Mouse (Mus musculus) midbrain, embryonic 13.5 days (tissue): Measurements from ENCODE around the gene Arhgap42. TPM values are rescaled to one million over a fixed set of nuclear protein-coding genes. Genes with fewer than 3 reads are reported as not detected.

ENCODE experiments used
- ATAC-seq: fragments of 200-750 bp; cut with Nextera tagmentation; 2 replicates; pipeline ENCODE4 v1.8.0; 2017; ENCODE audit warnings: mild to moderate bottlenecking, moderate TSS enrichment, moderate library complexity
- H3K27ac ChIP-seq: fragments of 300-500 bp; sonication (generic); 2 replicates; pipeline ENCODE4 v1.5.1; 2015; ENCODE audit warnings: inconsistent platforms, mild to moderate bottlenecking, moderate library complexity
- H3K27me3 ChIP-seq: fragments of 300-500 bp; sonication (generic); 2 replicates; pipeline ENCODE4 v1.6.1; 2015; ENCODE audit warnings: mild to moderate bottlenecking, inconsistent platforms
- H3K36me3 ChIP-seq: fragments of 300-500 bp; sonication (generic); 2 replicates; pipeline ENCODE4 v1.6.1; 2015; ENCODE audit warnings: mild to moderate bottlenecking, inconsistent platforms
- H3K4me1 ChIP-seq: fragments of 300-500 bp; sonication (generic); replicated peaks from 2 replicates; pipeline ENCODE4 v1.6.1; 2015; ENCODE audit warnings: inconsistent platforms
- H3K4me2 ChIP-seq: fragments of 300-500 bp; sonication (generic); replicated peaks from 2 replicates; pipeline ENCODE4 v1.6.1; 2015; ENCODE audit warnings: moderate library complexity, mild to moderate bottlenecking, inconsistent platforms
- H3K4me3 ChIP-seq: fragments of 300-500 bp; sonication (generic); replicated peaks from 2 replicates; pipeline ENCODE4 v1.5.1; 2015; ENCODE audit warnings: mild to moderate bottlenecking, inconsistent platforms
- H3K9ac ChIP-seq: fragments of 300-500 bp; sonication (generic); replicated peaks from 2 replicates; pipeline ENCODE4 v1.6.1; 2015; ENCODE audit warnings: mild to moderate bottlenecking, inconsistent platforms
- H3K9me3 ChIP-seq: fragments of 300-500 bp; sonication (generic); 2 replicates; pipeline ENCODE4 v1.6.1; 2016; ENCODE audit warnings: mild to moderate bottlenecking, inconsistent platforms
- WGBS: fragments of 180-500 bp; shearing (Covaris S2); methylation state at CpG from one replicate; pipeline ENCODE4 v1.1.7; 2015; 5-methylcytosine and 5-hydroxymethylcytosine counted together
- polyA plus RNA-seq: library from polyadenylated mRNA; unstranded; fragments of >200 nt; fragmentation: Nextera tagmentation; extraction: Ambion mirVana; gene quantifications from 2 replicates; pipeline ENCODE4 v1.2.1, GENCODE M21; 2015

The Arhgap42 gene
- polyA plus RNA-seq, 1 experiment from 2014 or later = 19.5 TPM

- Histone ChIP-seq H3K9ac (no peak overlapping the region), H3K27ac (no peak overlapping the region), H3K4me3 (peak overlapping the region; percentile 84), H3K4me1 (peaks cover 10% of the 10 kb centered on the region; the same call in 1 of the 2 replicates), H3K36me3 (no peaks in the 10 kb centered on the region), H3K4me2 (peak overlapping the region; percentile 76), H3K9me3 (no peaks in the 10 kb centered on the region), H3K27me3 (no peaks in the 10 kb centered on the region; the same call in 1 of the 2 replicates)
- no peak for ATAC-seq
- WGBS = 51% methylated on average over 5 of the region's 5 CpGs
These were observed 1.4 kb downstream of the Arhgap42 start for GRCm38 (mm10) chr9:9237511-9237910.

- no peak for ATAC-seq
- no peak overlapping the region for H3K4me3 ChIP-seq
- H3K4me2 ChIP-seq = no peak overlapping the region
- no peaks in the 10 kb centered on the region for H3K27me3 ChIP-seq
- no peak overlapping the region for H3K9ac ChIP-seq
- H3K36me3 ChIP-seq = no peaks in the 10 kb centered on the region
- H3K27ac ChIP-seq = no peak overlapping the region
- WGBS = 34% methylated on average over 3 of the region's 3 CpGs
- H3K9me3 ChIP-seq = no peaks in the 10 kb centered on the region
- H3K4me1 ChIP-seq = no peaks in the 10 kb centered on the region
These were observed 9.2 kb downstream of the Arhgap42 start for GRCm38 (mm10) chr9:9229662-9230061.

GRCm38 (mm10) chr9:9224837-9225236, 14.1 kb downstream of the Arhgap42 start:
- 92% methylated on average over 1 of the region's 1 CpGs for WGBS
- Histone ChIP-seq H3K27ac (no peak overlapping the region), H3K36me3 (no peaks in the 10 kb centered on the region), H3K9ac (no peak overlapping the region), H3K4me3 (no peak overlapping the region), H3K9me3 (no peaks in the 10 kb centered on the region), H3K27me3 (no peaks in the 10 kb centered on the region), H3K4me2 (no peak overlapping the region), H3K4me1 (no peaks in the 10 kb centered on the region)
- ATAC-seq = no peak

DNA sequence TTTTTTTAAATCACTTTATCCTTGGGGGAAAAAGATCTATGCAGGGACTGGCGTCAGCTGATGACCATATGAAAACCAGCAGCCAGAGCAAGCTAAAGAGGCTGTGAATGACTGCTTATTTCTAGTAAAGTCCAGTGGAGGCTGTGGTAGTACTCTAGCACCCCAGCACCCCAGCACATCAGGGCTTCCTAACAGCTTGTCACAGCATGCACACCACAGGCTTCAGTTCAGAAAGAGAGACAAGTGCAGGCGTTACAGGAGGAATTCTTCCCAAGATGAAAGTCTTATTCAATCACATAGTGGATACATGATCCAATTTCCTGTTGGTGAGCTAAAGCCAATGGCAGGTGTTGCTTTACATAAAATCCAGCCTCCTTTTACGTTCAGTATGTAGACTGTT, 15.5 kb downstream of the Arhgap42 start:
- Histone ChIP-seq H3K9ac (no peak overlapping the region), H3K36me3 (no peaks in the 10 kb centered on the region), H3K4me3 (no peak overlapping the region), H3K4me2 (no peak overlapping the region), H3K27ac (no peak overlapping the region), H3K4me1 (no peaks in the 10 kb centered on the region), H3K27me3 (no peaks in the 10 kb centered on the region), H3K9me3 (no peaks in the 10 kb centered on the region)
- ATAC-seq = no peak
- 64% methylated on average over 3 of the region's 3 CpGs for WGBS

- no peaks in the 10 kb centered on the region for H3K36me3 ChIP-seq
- whole genome bisulfite sequencing = 86% methylated on average over 3 of the region's 3 CpGs
- no peak for ATAC-seq
- H3K9ac ChIP-seq = no peak overlapping the region
- no peak overlapping the region for H3K4me2 ChIP-seq
- H3K4me3 ChIP-seq = no peak overlapping the region
- H3K4me1 ChIP-seq = no peaks in the 10 kb centered on the region
- H3K27ac ChIP-seq = no peak overlapping the region
- H3K9me3 ChIP-seq = no peaks in the 10 kb centered on the region
- no peaks in the 10 kb centered on the region for H3K27me3 ChIP-seq
These were observed 16.9 kb downstream of the Arhgap42 start for GRCm38 (mm10) chr9:9221950-9222486.

GRCm38 (mm10) chr9:9221185-9221584, 17.7 kb downstream of the Arhgap42 start:
- no peaks in the 10 kb centered on the region for H3K4me1 ChIP-seq
- 89% methylated on average over 4 of the region's 4 CpGs for WGBS
- H3K4me2 ChIP-seq = no peak overlapping the region
- H3K27ac ChIP-seq = no peak overlapping the region
- H3K9ac ChIP-seq = no peak overlapping the region
- H3K27me3 ChIP-seq = no peaks in the 10 kb centered on the region
- ATAC-seq = no peak
- H3K36me3 ChIP-seq = no peaks in the 10 kb centered on the region
- no peaks in the 10 kb centered on the region for H3K9me3 ChIP-seq
- no peak overlapping the region for H3K4me3 ChIP-seq

DNA sequence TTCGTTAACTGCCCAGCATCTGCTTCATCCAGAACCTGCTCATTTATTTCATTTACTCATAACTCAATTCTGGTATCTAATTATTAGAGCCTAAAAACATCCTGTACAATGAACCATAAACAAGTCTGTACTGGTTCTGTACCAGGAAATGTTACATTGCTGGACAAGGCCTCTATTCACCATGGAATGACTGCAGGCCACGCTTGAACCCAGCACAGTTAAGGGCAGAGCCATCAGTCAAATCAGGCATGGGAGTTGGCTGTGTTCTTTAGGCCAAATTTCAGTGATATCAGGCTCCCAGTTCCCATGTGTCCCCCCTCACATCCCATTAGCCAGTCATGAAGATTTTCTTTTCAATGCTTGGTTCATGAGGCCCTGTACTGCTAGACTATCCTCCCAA, 20.6 kb downstream of the Arhgap42 start:
- Histone ChIP-seq H3K36me3 (no peaks in the 10 kb centered on the region), H3K27ac (no peak overlapping the region), H3K4me3 (no peak overlapping the region), H3K27me3 (no peaks in the 10 kb centered on the region), H3K4me2 (no peak overlapping the region), H3K9ac (no peak overlapping the region), H3K4me1 (no peaks in the 10 kb centered on the region), H3K9me3 (no peaks in the 10 kb centered on the region)
- WGBS = 87% methylated on average over 2 of the region's 2 CpGs
- ATAC-seq = no peak

- no peaks in the 10 kb centered on the region for H3K36me3 ChIP-seq
- no peak overlapping the region for H3K4me3 ChIP-seq
- H3K27ac ChIP-seq = no peak overlapping the region
- H3K4me2 ChIP-seq = no peak overlapping the region
- no peaks in the 10 kb centered on the region for H3K27me3 ChIP-seq
- no peaks in the 10 kb centered on the region for H3K9me3 ChIP-seq
- H3K9ac ChIP-seq = no peak overlapping the region
- H3K4me1 ChIP-seq = no peaks in the 10 kb centered on the region
- no peak for ATAC-seq
- WGBS = 51% methylated on average over 5 of the region's 5 CpGs
These were observed 24.1 kb downstream of the Arhgap42 start for GRCm38 (mm10) chr9:9214849-9215248.

DNA sequence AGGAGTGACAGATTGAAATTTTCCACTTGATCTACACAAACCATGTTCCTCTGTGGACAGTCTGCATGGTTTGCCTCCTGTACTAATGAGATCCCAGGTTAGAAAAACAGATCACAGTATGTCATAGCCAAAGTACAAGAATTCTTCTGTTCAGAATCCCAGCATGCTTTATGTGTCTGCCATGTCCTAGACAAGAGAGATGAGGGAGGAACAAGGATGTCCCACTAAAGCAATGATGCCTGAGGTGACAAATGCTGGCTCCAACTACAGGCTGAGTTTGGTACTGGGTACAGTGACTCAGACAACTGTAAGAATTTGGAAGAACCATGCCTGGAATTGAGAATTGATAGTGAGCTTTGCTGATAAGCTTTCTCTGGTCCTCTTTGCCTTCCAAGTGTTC, 24.6 kb downstream of the Arhgap42 start:
- H3K27me3 ChIP-seq = no peaks in the 10 kb centered on the region
- H3K4me2 ChIP-seq = no peak overlapping the region
- H3K4me3 ChIP-seq = no peak overlapping the region
- no peaks in the 10 kb centered on the region for H3K36me3 ChIP-seq
- no peak overlapping the region for H3K9ac ChIP-seq
- H3K9me3 ChIP-seq = no peaks in the 10 kb centered on the region
- no peak for ATAC-seq
- H3K4me1 ChIP-seq = no peaks in the 10 kb centered on the region
- no peak overlapping the region for H3K27ac ChIP-seq

DNA sequence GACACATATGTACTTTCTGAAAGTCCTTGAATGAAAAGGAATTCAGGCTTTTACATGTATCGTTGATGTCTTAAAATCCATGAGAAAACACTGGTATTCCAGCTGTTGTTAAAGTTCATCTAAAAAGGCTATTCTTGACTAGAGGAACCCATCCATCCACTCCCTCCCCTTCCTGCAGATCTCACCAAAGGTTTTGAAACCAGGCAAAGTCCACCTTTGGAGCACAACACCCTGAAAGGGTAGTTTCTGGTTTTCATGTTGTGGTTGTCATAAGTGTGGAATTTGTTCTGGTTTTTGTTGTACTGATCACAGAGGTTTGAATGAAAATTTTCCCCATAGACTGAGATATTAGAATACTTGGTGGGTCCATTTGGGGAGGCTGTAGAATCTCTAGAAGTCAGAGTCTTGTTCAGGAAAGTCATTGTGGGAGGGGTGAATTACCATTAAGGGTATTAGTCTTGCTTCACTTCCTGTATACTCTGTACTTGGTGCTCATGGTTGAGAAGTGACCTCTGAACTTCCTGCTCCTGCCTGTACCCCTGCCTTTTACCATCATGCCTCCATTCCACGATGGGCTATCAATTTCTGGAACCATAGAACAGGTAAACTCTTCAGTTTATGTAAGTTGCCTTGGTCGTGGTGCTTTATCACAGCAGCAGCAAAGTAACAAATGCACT, 27.4 kb downstream of the Arhgap42 start:
- 88% methylated on average over 3 of the region's 3 CpGs for WGBS
- H3K4me2 ChIP-seq = no peak overlapping the region
- no peak overlapping the region for H3K4me3 ChIP-seq
- H3K27ac ChIP-seq = no peak overlapping the region
- no peak for ATAC-seq
- H3K27me3 ChIP-seq = no peaks in the 10 kb centered on the region
- no peaks in the 10 kb centered on the region for H3K9me3 ChIP-seq
- no peaks in the 10 kb centered on the region for H3K4me1 ChIP-seq
- no peaks in the 10 kb centered on the region for H3K36me3 ChIP-seq
- H3K9ac ChIP-seq = no peak overlapping the region

DNA sequence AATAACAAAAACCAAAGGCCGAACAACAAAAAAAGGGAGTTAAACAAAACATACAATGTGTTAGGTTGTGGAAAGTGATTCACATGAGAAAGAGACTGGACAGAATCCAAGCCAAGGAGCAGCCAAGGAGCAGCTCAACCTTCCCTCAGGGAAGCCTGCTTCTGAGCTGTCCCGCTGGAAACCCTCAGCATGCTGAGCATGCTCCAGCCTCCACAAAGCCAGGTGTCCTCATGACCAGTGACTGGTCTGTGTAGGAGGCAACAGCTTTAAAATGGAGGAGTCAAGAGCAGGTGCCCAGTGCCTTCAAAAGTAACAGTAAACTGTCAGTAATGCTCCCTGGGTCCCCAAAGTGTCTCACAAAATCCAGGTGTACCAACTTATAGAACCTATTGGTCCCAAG, 28.4 kb downstream of the Arhgap42 start:
- H3K4me3 ChIP-seq = no peak overlapping the region
- 85% methylated on average over 2 of the region's 2 CpGs for WGBS
- H3K4me2 ChIP-seq = no peak overlapping the region
- no peaks in the 10 kb centered on the region for H3K27me3 ChIP-seq
- ATAC-seq = no peak
- no peaks in the 10 kb centered on the region for H3K4me1 ChIP-seq
- H3K9ac ChIP-seq = no peak overlapping the region
- no peaks in the 10 kb centered on the region for H3K36me3 ChIP-seq
- H3K9me3 ChIP-seq = no peaks in the 10 kb centered on the region
- no peak overlapping the region for H3K27ac ChIP-seq

- no peak overlapping the region for H3K4me2 ChIP-seq
- H3K9ac ChIP-seq = no peak overlapping the region
- no peaks in the 10 kb centered on the region for H3K36me3 ChIP-seq
- no peak overlapping the region for H3K4me3 ChIP-seq
- ATAC-seq = no peak
- no peaks in the 10 kb centered on the region for H3K27me3 ChIP-seq
- H3K27ac ChIP-seq = no peak overlapping the region
- H3K9me3 ChIP-seq = no peaks in the 10 kb centered on the region
- H3K4me1 ChIP-seq = no peaks in the 10 kb centered on the region
These were observed 30.7 kb downstream of the Arhgap42 start for GRCm38 (mm10) chr9:9208205-9208604.

GRCm38 (mm10) chr9:9207251-9207650, 31.6 kb downstream of the Arhgap42 start:
- H3K27me3 ChIP-seq = no peaks in the 10 kb centered on the region
- H3K4me2 ChIP-seq = no peak overlapping the region
- no peaks in the 10 kb centered on the region for H3K4me1 ChIP-seq
- ATAC-seq = no peak
- 75% methylated on average over 4 of the region's 4 CpGs for WGBS
- H3K36me3 ChIP-seq = no peaks in the 10 kb centered on the region
- no peaks in the 10 kb centered on the region for H3K9me3 ChIP-seq
- H3K27ac ChIP-seq = no peak overlapping the region
- no peak overlapping the region for H3K9ac ChIP-seq
- no peak overlapping the region for H3K4me3 ChIP-seq
